Mouse (Mus musculus): Measurements from ENCODE around the gene Platr25. TPM values are rescaled to one million over a fixed set of nuclear protein-coding genes. Genes with fewer than 3 reads are reported as not detected.
"Not testable (repeated sequence)": the region's sequence is repeated elsewhere in the genome, so short reads cannot be mapped to it uniquely, and the experiment has no call there.

Platr25 gene
- 10.6 and 21.3 TPM in 2 replicates for polyA plus RNA-seq (2011; ENCODE audit: insufficient read length, low read depth, missing spikeins)

DNA sequence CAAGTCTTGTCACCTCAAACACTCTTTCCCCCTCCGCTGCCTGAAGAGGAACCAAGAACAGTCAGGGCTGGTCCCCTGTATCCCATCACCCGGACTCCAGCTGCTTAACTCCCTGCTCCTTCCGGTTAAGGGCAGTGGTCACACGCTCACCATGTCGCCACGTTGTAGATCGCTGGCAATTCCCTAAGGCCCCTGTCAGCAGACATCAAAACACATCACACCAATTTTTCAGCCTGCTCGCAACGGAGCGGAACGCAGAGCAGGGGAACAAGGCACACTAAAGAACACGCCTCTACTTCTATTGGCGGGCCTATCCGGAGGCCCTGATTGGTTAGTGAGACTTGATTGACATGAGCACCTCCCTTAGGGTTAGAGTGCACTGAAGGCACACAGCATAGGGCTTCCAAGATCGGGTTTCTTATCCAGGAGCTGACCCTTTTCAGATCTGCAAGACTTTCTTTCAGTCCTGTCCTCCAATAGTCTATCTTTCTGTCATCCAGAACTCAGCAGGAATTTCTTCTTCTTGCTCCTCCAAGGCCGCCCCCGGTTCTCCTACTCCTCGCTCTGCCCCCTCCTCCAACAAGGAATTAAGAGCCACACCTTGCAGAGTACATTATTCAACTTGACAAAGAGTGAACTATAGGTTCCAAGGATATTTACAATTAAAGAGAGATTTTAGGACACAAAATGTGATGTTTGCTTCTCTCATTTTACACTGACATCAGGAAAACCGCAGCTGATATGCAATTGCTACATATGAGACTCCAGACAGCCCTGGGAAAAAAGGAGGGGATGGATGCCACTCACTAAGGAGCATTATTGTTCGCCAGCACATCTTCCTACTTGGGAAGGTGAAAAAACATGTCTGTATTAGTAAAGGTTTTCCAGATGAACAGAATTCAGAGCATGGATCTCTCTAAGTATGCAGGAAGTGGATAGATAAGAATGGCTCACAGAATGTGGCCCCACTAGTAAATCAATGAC lies at the start of gene Platr25:
Gene Platr25, minus strand, starts transcription at position 278 of the 984 bp plus-strand sequence.
- TF ChIP-seq POLR2A (IDR thresholded peaks at IDR 0.05; ENCODE audit: low read depth, low read length), result peak; percentile 70
- H3K4me3 ChIP-seq (ENCODE audit: insufficient read depth, low read length), result peak within 1 kb of the TSS; percentile 70
- H3K4me1 ChIP-seq (ENCODE audit: control insufficient read depth, insufficient read depth, low read length); H3K27ac ChIP-seq (ENCODE audit: insufficient read depth, low read length): not testable (repeated sequence)

DNA sequence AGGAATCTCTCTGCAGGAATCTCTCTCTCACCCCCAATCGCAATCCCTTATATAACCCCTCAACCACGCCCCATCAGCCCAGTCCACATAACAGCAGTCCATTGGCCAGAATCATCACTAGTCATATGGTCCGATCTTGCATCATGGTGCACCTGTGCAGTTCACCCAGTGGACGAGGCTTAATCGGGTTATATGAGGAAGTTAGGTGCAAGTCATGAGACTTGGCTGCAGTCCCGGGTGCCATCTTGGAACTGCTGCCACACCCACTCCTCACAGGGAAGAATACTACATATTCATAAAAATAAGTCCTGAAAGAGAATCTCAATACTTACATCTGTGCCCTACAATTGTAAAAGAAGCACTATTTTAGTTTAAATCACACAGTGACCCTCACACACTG lies 47.5 kb upstream of the Platr25 start:
- H3K4me1 ChIP-seq (ENCODE audit: control insufficient read depth, insufficient read depth, low read length); H3K4me3 ChIP-seq (ENCODE audit: insufficient read depth, low read length); H3K27ac ChIP-seq (ENCODE audit: insufficient read depth, low read length): not testable (repeated sequence)

DNA sequence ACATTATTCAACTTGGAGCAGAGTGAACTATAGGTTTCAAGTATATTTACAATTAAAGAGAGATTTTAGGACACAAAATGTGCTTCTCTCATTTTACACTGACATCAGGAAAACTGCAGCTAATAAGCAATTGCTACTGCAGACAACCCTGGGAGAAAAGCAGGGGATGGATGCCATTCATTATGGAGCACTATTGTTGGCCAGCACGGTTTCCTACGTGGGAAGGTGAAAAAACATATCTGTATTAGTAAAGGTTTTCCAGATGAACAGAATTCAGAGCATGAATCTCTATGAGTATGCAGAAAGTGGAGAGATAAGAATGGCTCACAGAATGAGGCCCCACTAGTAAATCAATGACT lies 25.6 kb upstream of the Platr25 start:
- H3K4me3 ChIP-seq (ENCODE audit: insufficient read depth, low read length), result peak overlapping the region; percentile 74
- H3K4me1 ChIP-seq (ENCODE audit: control insufficient read depth, insufficient read depth, low read length); H3K27ac ChIP-seq (ENCODE audit: insufficient read depth, low read length): not testable (repeated sequence)

DNA sequence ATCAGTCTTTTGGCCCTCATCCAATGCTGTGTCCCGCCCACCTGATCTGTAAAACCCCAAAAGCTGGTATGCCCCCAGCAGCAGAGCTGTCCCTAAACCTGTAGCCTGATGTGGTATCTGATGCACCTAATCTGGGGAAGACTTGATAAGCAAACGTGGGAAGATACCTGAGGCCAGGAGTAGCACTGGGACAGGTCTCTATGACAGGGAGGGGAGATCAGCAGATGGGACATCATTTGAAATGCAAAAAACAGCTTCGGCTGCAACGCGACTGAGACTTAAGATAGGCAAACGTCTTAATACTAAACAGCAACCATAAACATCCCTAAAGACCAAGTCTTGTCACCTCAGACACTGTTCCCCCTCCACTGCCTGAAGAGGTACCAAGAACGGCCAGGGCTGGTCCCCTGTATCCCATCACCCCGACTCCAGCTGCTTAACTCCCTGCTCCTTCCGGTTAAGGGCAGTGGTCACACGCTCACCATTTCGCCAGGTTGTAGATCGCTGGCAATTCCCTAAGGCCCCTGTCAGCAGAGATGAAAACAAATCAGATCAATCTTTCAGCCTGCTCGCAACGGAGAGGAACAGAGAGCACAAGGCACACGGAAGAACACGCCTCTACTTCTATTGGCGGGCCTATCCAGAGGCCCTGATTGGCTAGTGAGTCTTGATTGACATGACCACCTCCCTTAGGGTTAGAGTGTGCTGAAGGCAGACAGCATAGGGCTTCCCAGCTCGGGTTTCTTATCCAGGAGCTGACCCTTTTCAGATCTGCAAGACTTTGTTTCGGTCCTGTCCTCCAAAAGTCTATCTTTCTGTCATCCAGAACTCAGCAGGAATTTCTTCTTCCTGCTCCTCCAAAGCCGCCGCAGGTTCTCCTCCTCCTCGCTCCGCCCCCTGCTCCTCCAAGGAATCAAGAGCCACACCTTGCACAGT lies 25.0 kb upstream of the Platr25 start, which contains the start of gene Gm5141:
Gene Gm5141, minus strand, starts transcription at position 610 of the 936 bp plus-strand sequence.
- H3K4me1 ChIP-seq (ENCODE audit: control insufficient read depth, insufficient read depth, low read length); H3K27ac ChIP-seq (ENCODE audit: insufficient read depth, low read length): not testable (repeated sequence)
- peak; percentile 22; the same call in 1 of the 2 replicates for TF ChIP-seq POLR2A (IDR thresholded peaks at IDR 0.05; ENCODE audit: low read depth, low read length)
- peak within 1 kb of the TSS; percentile 74 for H3K4me3 ChIP-seq (ENCODE audit: insufficient read depth, low read length)

DNA sequence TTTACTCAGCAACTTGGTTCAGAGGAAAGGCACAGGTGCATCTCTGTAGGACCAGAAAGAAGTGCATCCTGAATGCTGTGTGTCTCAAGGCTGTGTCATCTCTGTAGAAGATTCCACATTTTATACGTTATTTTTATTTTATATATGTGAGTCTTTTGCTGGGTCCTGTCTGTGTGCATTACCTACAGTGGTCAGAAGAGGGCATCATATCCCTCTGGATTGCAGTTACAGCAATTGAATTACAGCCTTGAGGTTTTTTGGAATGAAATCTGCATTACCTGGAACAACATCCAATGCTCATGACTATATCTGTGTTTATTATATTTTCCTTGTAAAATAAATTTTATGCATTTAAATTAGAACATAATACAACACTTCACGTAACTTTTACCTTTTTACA lies 3.3 kb upstream of the Platr25 start:
- H3K4me3 ChIP-seq (ENCODE audit: insufficient read depth, low read length); H3K4me1 ChIP-seq (ENCODE audit: control insufficient read depth, insufficient read depth, low read length); H3K27ac ChIP-seq (ENCODE audit: insufficient read depth, low read length): not testable (repeated sequence)

DNA sequence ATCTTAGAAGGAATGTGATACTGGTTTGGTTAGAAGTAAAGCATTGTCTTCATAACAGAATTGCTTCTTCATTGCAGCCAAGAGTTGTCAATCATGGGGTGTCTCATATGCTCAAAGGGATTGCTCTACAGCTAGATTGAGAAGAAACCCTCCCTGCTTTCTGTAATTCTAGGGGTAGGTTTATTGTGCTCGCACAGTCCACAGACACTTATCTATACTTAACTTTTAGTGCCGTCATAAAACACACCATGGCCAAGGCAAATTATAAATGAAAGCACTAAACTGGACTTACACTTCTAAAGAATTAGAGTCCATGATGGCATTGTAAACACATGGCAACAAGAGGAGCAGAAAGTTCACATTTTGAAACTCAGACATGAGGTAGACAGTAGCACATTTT lies 27.2 kb downstream of the Platr25 start:
- H3K4me1 ChIP-seq (ENCODE audit: control insufficient read depth, insufficient read depth, low read length), result no peaks in the 10 kb centered on the region
- no peak overlapping the region for H3K4me3 ChIP-seq (ENCODE audit: insufficient read depth, low read length)

DNA sequence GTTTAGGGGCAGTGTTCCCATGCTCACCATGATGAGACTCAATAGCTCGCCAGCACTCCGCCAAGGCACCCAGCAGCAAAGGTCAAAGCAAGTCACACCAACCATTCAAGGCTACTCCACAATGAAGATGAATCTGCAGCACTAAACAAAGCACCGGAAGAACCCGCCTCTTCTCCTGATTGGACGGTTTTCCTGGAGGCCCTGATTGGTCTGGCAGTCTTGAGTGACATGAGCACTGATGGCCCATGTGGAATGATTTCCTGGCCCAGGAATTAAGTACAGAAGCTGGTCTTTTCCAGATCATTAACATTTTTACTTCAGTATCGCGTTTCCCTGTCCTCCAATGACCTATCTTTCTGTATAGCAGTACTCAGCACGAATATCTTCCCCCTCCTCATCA lies 47.9 kb downstream of the Platr25 start:
- not testable (repeated sequence) for H3K4me1 ChIP-seq (ENCODE audit: control insufficient read depth, insufficient read depth, low read length); H3K27ac ChIP-seq (ENCODE audit: insufficient read depth, low read length); H3K4me3 ChIP-seq (ENCODE audit: insufficient read depth, low read length)

More for the DNA sequence above, 27.2 kb downstream of the Platr25 start:
- no peak for TF ChIP-seq POLR2A (IDR thresholded peaks at IDR 0.05; ENCODE audit: low read depth, low read length)
- no peak for TF ChIP-seq CTCF (IDR thresholded peaks at IDR 0.05; ENCODE audit: borderline replicate concordance, insufficient read depth, low read length)
- H3K27ac ChIP-seq (ENCODE audit: insufficient read depth, low read length), result no peak overlapping the region

DNA sequence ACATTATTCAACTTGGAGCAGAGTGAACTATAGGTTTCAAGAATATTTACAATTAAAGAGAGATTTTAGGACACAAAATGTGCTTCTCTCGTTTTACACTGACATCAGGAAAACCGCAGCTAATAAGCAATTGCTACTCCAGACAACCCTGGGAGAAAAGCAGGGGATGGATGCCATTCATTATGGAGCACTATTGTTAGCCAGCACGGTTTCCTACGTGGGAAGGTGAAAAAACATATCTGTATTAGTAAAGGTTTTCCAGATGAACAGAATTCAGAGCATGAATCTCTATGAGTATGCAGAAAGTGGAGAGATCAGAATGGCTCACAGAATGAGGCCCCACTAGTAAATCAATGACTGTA lies 75.2 kb downstream of the Platr25 start:
- not testable (repeated sequence) for H3K27ac ChIP-seq (ENCODE audit: insufficient read depth, low read length); H3K4me1 ChIP-seq (ENCODE audit: control insufficient read depth, insufficient read depth, low read length)
- H3K4me3 ChIP-seq (ENCODE audit: insufficient read depth, low read length), result peak overlapping the region; percentile 69; the same call in 1 of the 2 replicates

DNA sequence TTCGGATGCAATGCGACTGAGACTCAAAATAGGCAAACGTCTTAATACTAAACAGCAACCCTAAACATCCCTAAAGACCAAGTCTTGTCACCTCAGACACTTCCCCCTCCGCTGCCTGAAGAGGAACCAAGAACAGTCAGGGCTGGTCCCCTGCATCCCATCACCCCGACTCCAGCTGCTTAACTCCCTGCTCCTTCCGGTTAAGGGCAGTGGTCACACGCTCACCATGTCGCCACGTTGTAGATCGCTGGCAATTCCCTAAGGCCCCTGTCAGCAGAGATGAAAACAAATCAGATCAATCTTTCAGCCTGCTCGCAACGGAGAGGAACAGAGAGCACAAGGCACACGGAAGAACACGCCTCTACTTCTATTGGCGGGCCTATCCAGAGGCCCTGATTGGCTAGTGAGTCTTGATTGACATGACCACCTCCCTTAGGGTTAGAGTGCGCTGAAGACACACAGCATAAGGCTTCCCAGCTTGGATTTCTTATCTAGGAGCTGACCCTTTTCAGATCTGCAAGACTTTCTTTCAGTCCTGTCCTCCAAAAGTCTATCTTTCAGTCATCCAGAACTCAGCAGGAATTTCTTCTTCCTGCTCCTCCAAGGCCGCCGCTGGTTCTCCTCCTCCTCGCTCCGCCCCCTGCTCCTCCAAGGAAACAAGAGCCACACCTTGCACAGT lies 75.8 kb downstream of the Platr25 start:
- TF ChIP-seq POLR2A (IDR thresholded peaks at IDR 0.05; ENCODE audit: low read depth, low read length), result peak; percentile 13; the same call in 1 of the 2 replicates
- not testable (repeated sequence) for H3K4me1 ChIP-seq (ENCODE audit: control insufficient read depth, insufficient read depth, low read length)
- peak overlapping the region; percentile 37; the same call in 1 of the 2 replicates for H3K27ac ChIP-seq (ENCODE audit: insufficient read depth, low read length)

DNA sequence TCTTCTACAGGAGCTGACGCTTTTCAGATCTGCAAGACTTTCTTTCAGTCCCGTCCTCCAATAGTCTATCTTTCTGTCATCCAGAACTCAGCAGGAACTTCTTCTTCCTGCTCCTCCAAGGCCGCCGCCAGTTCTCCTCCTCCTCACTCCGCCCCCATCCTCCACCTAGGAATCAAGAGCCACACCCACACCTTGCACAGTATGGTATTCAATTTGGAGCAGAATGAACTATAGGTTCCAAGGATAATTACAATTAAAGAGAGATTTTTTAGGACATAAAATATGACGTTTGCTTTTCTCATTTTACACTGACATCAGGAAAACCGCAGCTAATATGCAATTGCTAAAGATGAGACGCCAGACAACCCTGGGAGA lies 107.2 kb downstream of the Platr25 start:
- TF ChIP-seq POLR2A (IDR thresholded peaks at IDR 0.05; ENCODE audit: low read depth, low read length) (no peak), CTCF (IDR thresholded peaks at IDR 0.05; ENCODE audit: borderline replicate concordance, insufficient read depth, low read length) (no peak)
- Histone ChIP-seq H3K27ac (ENCODE audit: insufficient read depth, low read length) (no peak overlapping the region), H3K4me1 (ENCODE audit: control insufficient read depth, insufficient read depth, low read length) (no peaks in the 10 kb centered on the region)

More for the DNA sequence above, 75.8 kb downstream of the Platr25 start:
- peak overlapping the region; percentile 69 for H3K4me3 ChIP-seq (ENCODE audit: insufficient read depth, low read length)

More for the DNA sequence above, 107.2 kb downstream of the Platr25 start:
- peak overlapping the region; percentile 72 for H3K4me3 ChIP-seq (ENCODE audit: insufficient read depth, low read length)

All from embryonic fibroblast, embryonic 13.5 days (primary cell).